Mouse (Mus musculus): ENCODE results near the gene Zfp664. TPM values are rescaled to one million over a fixed set of nuclear protein-coding genes. Genes with fewer than 3 reads are reported as not detected.

The Zfp664 gene
- polyA plus RNA-seq, 1 experiment from 2014 or later = 59.0 TPM

GRCm38 (mm10) chr5:124943793-124944383 lies 81.4 kb downstream of the Zfp664 start:
- no peaks in the 10 kb centered on the region for H3K36me3 ChIP-seq (ENCODE audit: control insufficient read depth, insufficient read depth, low read length)
- ATAC-seq (ENCODE audit: low read depth) (no peak), DNase-seq (ENCODE audit: low spot score) (no peak)
- H3K27ac ChIP-seq (replicated peaks; ENCODE audit: low read depth, low read length) = no peak overlapping the region
- WGBS = 63% methylated on average over 12 of the region's 12 CpGs
- H3K4me3 ChIP-seq (ENCODE audit: low read depth, low read length) = no peak overlapping the region
- H3K4me2 ChIP-seq (ENCODE audit: low read depth, low read length) = no peak overlapping the region
- no peaks in the 10 kb centered on the region for H3K27me3 ChIP-seq (replicated peaks; ENCODE audit: control insufficient read depth, insufficient read depth, low read length)
- H3K9me3 ChIP-seq (ENCODE audit: control insufficient read depth, low read length) = peaks cover 10% of the 10 kb centered on the region
- H3K9ac ChIP-seq (ENCODE audit: low read depth, low read length) = no peak overlapping the region
- no peaks in the 10 kb centered on the region for H3K4me1 ChIP-seq (ENCODE audit: control insufficient read depth, insufficient read depth, low read length)

DNA sequence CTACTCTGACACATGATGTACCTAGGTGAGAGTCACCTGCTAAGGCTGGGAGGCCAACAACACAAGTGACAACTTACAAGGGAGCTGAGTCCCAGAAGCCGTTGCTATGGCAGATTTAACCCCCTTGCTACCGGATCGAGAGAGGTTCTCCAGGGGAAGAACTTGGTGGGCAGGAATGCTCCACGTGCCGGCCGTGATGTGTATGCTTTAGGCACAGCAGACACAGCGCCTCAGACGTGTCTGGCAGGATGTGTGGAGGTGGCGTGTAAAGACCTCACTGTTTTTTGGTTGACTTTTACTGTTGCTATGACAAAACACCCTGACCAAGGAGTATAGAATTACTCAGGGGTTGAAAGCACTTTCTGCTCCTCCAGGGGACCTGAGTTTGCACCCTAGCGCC lies 81.9 kb downstream of the Zfp664 start:
- Histone ChIP-seq H3K4me3 (ENCODE audit: low read depth, low read length) (no peak overlapping the region), H3K36me3 (ENCODE audit: control insufficient read depth, insufficient read depth, low read length) (no peaks in the 10 kb centered on the region), H3K4me1 (ENCODE audit: control insufficient read depth, insufficient read depth, low read length) (no peaks in the 10 kb centered on the region), H3K4me2 (ENCODE audit: low read depth, low read length) (no peak overlapping the region), H3K27me3 (replicated peaks; ENCODE audit: control insufficient read depth, insufficient read depth, low read length) (no peaks in the 10 kb centered on the region), H3K9ac (ENCODE audit: low read depth, low read length) (no peak overlapping the region), H3K9me3 (ENCODE audit: control insufficient read depth, low read length) (peaks cover 10% of the 10 kb centered on the region), H3K27ac (replicated peaks; ENCODE audit: low read depth, low read length) (no peak overlapping the region)
- no peak for DNase-seq (ENCODE audit: low spot score)
- no peak for ATAC-seq (ENCODE audit: low read depth)
- WGBS = 82% methylated on average over 10 of the region's 10 CpGs

GRCm38 (mm10) chr5:124945046-124945445 lies 82.6 kb downstream of the Zfp664 start:
- no peak for DNase-seq (ENCODE audit: low spot score)

GRCm38 (mm10) chr5:124950623-124951278 lies 88.3 kb downstream of the Zfp664 start:
- Histone ChIP-seq H3K27me3 (replicated peaks; ENCODE audit: control insufficient read depth, insufficient read depth, low read length) (no peaks in the 10 kb centered on the region), H3K4me1 (ENCODE audit: control insufficient read depth, insufficient read depth, low read length) (peaks cover 38% of the 10 kb centered on the region), H3K9me3 (ENCODE audit: control insufficient read depth, low read length) (peaks cover 10% of the 10 kb centered on the region), H3K9ac (ENCODE audit: low read depth, low read length) (peak overlapping the region; percentile 42; the same call in 1 of the 2 replicates), H3K27ac (replicated peaks; ENCODE audit: low read depth, low read length) (peak overlapping the region; percentile 94), H3K36me3 (ENCODE audit: control insufficient read depth, insufficient read depth, low read length) (no peaks in the 10 kb centered on the region), H3K4me2 (ENCODE audit: low read depth, low read length) (peak overlapping the region; percentile 15; the same call in 1 of the 2 replicates), H3K4me3 (ENCODE audit: low read depth, low read length) (no peak overlapping the region)
- ATAC-seq (ENCODE audit: low read depth) (peak; percentile 38), DNase-seq (ENCODE audit: low spot score) (peak; percentile 84)
- WGBS = 27% methylated on average over 13 of the region's 13 CpGs

More at GRCm38 (mm10) chr5:124945046-124945445, 82.6 kb downstream of the Zfp664 start:
- Histone ChIP-seq H3K4me2 (ENCODE audit: low read depth, low read length) (no peak overlapping the region), H3K4me3 (ENCODE audit: low read depth, low read length) (no peak overlapping the region), H3K4me1 (ENCODE audit: control insufficient read depth, insufficient read depth, low read length) (no peaks in the 10 kb centered on the region), H3K36me3 (ENCODE audit: control insufficient read depth, insufficient read depth, low read length) (no peaks in the 10 kb centered on the region), H3K9me3 (ENCODE audit: control insufficient read depth, low read length) (peaks cover 10% of the 10 kb centered on the region), H3K27me3 (replicated peaks; ENCODE audit: control insufficient read depth, insufficient read depth, low read length) (no peaks in the 10 kb centered on the region), H3K27ac (replicated peaks; ENCODE audit: low read depth, low read length) (no peak overlapping the region), H3K9ac (ENCODE audit: low read depth, low read length) (no peak overlapping the region)
- WGBS = 84% methylated on average over 4 of the region's 4 CpGs
- no peak for ATAC-seq (ENCODE audit: low read depth)

DNA sequence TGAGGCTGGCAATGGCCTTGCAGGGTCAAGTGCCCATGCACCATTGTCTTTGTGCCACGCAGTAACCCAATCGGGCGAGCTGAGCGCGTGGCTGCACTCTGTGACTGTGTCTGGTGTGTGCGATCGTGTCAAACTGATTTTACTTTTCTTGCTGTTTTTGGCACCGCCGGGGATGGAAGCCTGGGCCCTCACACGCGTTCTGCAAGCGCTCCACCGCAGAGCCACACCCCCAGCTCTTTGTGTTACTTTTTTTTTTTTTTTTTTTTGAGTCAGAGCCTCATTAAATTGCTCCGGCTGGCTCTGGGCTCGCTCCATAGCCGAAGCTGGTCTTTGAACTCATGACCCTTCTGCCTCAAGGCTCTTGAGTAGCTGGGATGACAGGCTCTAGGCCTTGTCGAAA lies 88.8 kb downstream of the Zfp664 start:
- Histone ChIP-seq H3K27ac (replicated peaks; ENCODE audit: low read depth, low read length) (peak overlapping the region; percentile 94), H3K36me3 (ENCODE audit: control insufficient read depth, insufficient read depth, low read length) (no peaks in the 10 kb centered on the region), H3K4me3 (ENCODE audit: low read depth, low read length) (no peak overlapping the region), H3K4me1 (ENCODE audit: control insufficient read depth, insufficient read depth, low read length) (peaks cover 40% of the 10 kb centered on the region), H3K4me2 (ENCODE audit: low read depth, low read length) (peak overlapping the region; percentile 15; the same call in 1 of the 2 replicates), H3K27me3 (replicated peaks; ENCODE audit: control insufficient read depth, insufficient read depth, low read length) (no peaks in the 10 kb centered on the region), H3K9me3 (ENCODE audit: control insufficient read depth, low read length) (peaks cover 10% of the 10 kb centered on the region), H3K9ac (ENCODE audit: low read depth, low read length) (peak overlapping the region; percentile 42; the same call in 1 of the 2 replicates)
- DNase-seq (ENCODE audit: low spot score) (peak; percentile 88), ATAC-seq (ENCODE audit: low read depth) (peak; percentile 67)
- 35% methylated on average over 17 of the region's 17 CpGs for WGBS

Other genes with a start within 250 kb of the Zfp664 start
- gene Atp6v0a2, start 234.1 kb upstream of the Zfp664 start, polyA plus RNA-seq (2014; fragmentation: Nextera tagmentation; extraction: Ambion mirVana) = 46.8 and 48.3 TPM in 2 replicates
- gene Dnah10, start 137.6 kb upstream of the Zfp664 start, polyA plus RNA-seq (2014; fragmentation: Nextera tagmentation; extraction: Ambion mirVana) = 0.25 and 0.39 TPM in 2 replicates
- 8.5 and 10.1 TPM in 2 replicates for gene Ccdc92, start 267 bp upstream of the Zfp664 start, polyA plus RNA-seq (2014; fragmentation: Nextera tagmentation; extraction: Ambion mirVana)
- 19.3 and 29.0 TPM in 2 replicates for gene Rflna, start 140.5 kb downstream of the Zfp664 start, polyA plus RNA-seq (2014; fragmentation: Nextera tagmentation; extraction: Ambion mirVana)

Data from embryonic facial prominence, embryonic 14.5 days (tissue).